10 mouse cellular contexts compared by ENCODE assay signal in genomic region chr7:126624774-126625173, GRCm38 (mm10). TPM values are rescaled to one million over a fixed set of nuclear protein-coding genes. Genes with fewer than 3 reads are reported as not detected.
DNase-seq lines count a peak whose midpoint lies in the region; ATAC-seq and TF ChIP-seq lines count a peak whose summit lies in the region.
"Had no signal": no experiment of that assay in that cellular context is flagged by ENCODE, and none has a peak within 500 bp of the region (broad histone marks: within the 10 kb centered on the region; RNA-seq: fewer than 3 reads in every experiment).

No protein-coding gene starts in this region.

- no peaks in the 10 kb centered on the region for H3K9me3 ChIP-seq in heart, embryonic 14.5 days (ENCODE audit: control insufficient read depth, low read length)

- H3K27me3 ChIP-seq in heart, embryonic 14.5 days (ENCODE audit: control insufficient read depth, insufficient read depth, low read length) = no peaks in the 10 kb centered on the region
- no peaks in the 10 kb centered on the region for H3K27me3 ChIP-seq in C2C12 (ENCODE audit: control insufficient read depth, insufficient read depth, insufficient read length)

- H3K9ac ChIP-seq in heart, embryonic 14.5 days (ENCODE audit: low read length) = peak overlapping the region; percentile 30; the same call in 1 of the 2 replicates
- H3K9ac ChIP-seq: hindbrain, embryonic 14.5 days had no signal

- peak overlapping the region; percentile 1; the same call in 1 of the 2 replicates for H3K4me2 ChIP-seq in heart, embryonic 14.5 days (ENCODE audit: low read length)
- H3K4me2 ChIP-seq: hindbrain, embryonic 14.5 days had no signal

- TF ChIP-seq CTCF in C2C12 (IDR thresholded peaks at IDR 0.05; ENCODE audit: control insufficient read depth, insufficient read depth, insufficient read length) = no peak
- no peak for TF ChIP-seq CTCF in lung, adult 2 months (IDR thresholded peaks at IDR 0.05; ENCODE audit: insufficient read depth, low read length)

- 58% methylated on average over 16 of the region's 16 CpGs for WGBS in heart, embryonic 14.5 days
- 41% methylated on average over 16 of the region's 16 CpGs for WGBS in lung, adult 2 months

- peaks cover 2% of the 10 kb centered on the region for H3K79me3 ChIP-seq in C2C12 (ENCODE audit: low read depth)

- no peaks in the 10 kb centered on the region for H3K36me3 ChIP-seq in heart, embryonic 14.5 days (ENCODE audit: control insufficient read depth, insufficient read depth, low read length)
- no peaks in the 10 kb centered on the region for H3K36me3 ChIP-seq in C2C12 (ENCODE audit: control insufficient read depth, insufficient read depth)

- ATAC-seq in heart, embryonic 14.5 days (ENCODE audit: insufficient number of reproducible peaks, insufficient read depth, low FRiP score, low read depth) = no peak

- 0 out of 2 replicates have a peak, but pooled peaks have one; percentile 37 for TF ChIP-seq POLR2A in lung, adult 2 months (IDR thresholded peaks at IDR 0.05; ENCODE audit: borderline replicate concordance, extremely low read depth, low read depth, low read length)

- H3K27ac ChIP-seq in heart, embryonic 14.5 days (replicated peaks in 1 of 2; ENCODE audit: control insufficient read depth in 1 of 2, insufficient read depth in 1 of 2, low read depth in 2 of 2, low read length in 2 of 2) = no peak overlapping the region
- H3K27ac ChIP-seq: hindbrain, embryonic 14.5 days had no signal

- peaks cover 15% of the 10 kb centered on the region for H3K79me2 ChIP-seq in C2C12 (ENCODE audit: control insufficient read depth, insufficient read depth)

- H3K4me1 ChIP-seq in heart, embryonic 14.5 days (ENCODE audit: control insufficient read depth in 2 of 2, insufficient read depth in 2 of 2, low read length in 2 of 2) = peaks cover 5 to 11% of the 10 kb centered on the region in 2 experiments; a peak in 2 of 4 replicates
- H3K4me1 ChIP-seq in lung, adult 2 months (ENCODE audit: control insufficient read depth, insufficient read depth, low read length) = peaks cover 5% of the 10 kb centered on the region

- H3K4me3 ChIP-seq in heart, embryonic 14.5 days (ENCODE audit: control insufficient read depth in 1 of 2, insufficient read depth in 1 of 2, low read depth in 1 of 2, low read length in 2 of 2) = no peak overlapping the region
- H3K4me3 ChIP-seq in C2C12 (ENCODE audit: insufficient read depth, poor library complexity, severe bottlenecking) = peak overlapping the region; percentile 36
- H3K4me3 ChIP-seq in lung, adult 2 months (replicated peaks; ENCODE audit: extremely low read depth, low read depth, low read length) = peak overlapping the region; percentile 54

- DNase-seq in heart, adult 9 months (ENCODE audit: low spot score in 2 of 2) = no peak
- DNase-seq in ZHBTc4 (ENCODE audit: low read depth, low spot score) = peak; percentile 58
- peak; percentile 57 for DNase-seq in lung, adult 2 months
- DNase-seq in thymus, postnatal 36 days = no peak
- no peak for DNase-seq in urinary bladder, adult 18-20 months (ENCODE audit: low spot score in 2 of 2)
- DNase-seq in spleen, postnatal 4 days (ENCODE audit: low spot score in 2 of 2) = no peak

- peak overlapping the region; percentile 65 for H3ac ChIP-seq in C2C12 (ENCODE audit: control insufficient read depth, insufficient read length, low read depth)

TF ChIP-seq in C2C12, 6 proteins besides CTCF, POLR2A, EP300 and RAD21:
- TF ChIP-seq USF1 (IDR thresholded peaks at IDR 0.05; ENCODE audit: low read depth) (no peak), MYOD1 (IDR thresholded peaks at IDR 0.05; ENCODE audit: control insufficient read depth, insufficient read length, low read depth) (no peak), FOSL1 (IDR thresholded peaks at IDR 0.05; ENCODE audit: insufficient read depth, low read length, poor library complexity, severe bottlenecking) (no peak), MAX (IDR thresholded peaks at IDR 0.05) (no peak), CEBPB (IDR thresholded peaks at IDR 0.05; ENCODE audit: low read depth) (no peak), MYOG (IDR thresholded peaks at IDR 0.05; ENCODE audit: control insufficient read depth, extremely low read depth, insufficient read length) (no peak)

RNA-seq across cellular contexts. Expression of gene Nupr1, which starts 5.9 kb away (rescaled TPM):
- polyA plus RNA-seq in heart, embryonic 14.5 days (2014; fragmentation: Nextera tagmentation; extraction: Ambion mirVana) = 7.4 and 10.9 TPM in 2 replicates
- 49.9 TPM for polyA plus RNA-seq in C2C12 (2012; fragmentation: generic; extraction: Trizol)
- polyA plus RNA-seq in lung, adult 2 months (2012; rRNA removed) = 48.1 and 102 TPM in 2 replicates

RNA-seq across cellular contexts. Expression of gene Sgf29, which starts 24.3 kb away (rescaled TPM):
- polyA plus RNA-seq in heart, embryonic 14.5 days (2014; fragmentation: Nextera tagmentation; extraction: Ambion mirVana) = 22.4 and 30.2 TPM in 2 replicates
- 39.3 TPM for polyA plus RNA-seq in C2C12 (2012; fragmentation: generic; extraction: Trizol)
- 36.4 and 43.4 TPM in 2 replicates for polyA plus RNA-seq in lung, adult 2 months (2012; rRNA removed)

RNA-seq across cellular contexts. Expression of gene Il27, which starts 30.0 kb away (rescaled TPM):
- not detected in 2 replicates for polyA plus RNA-seq in heart, embryonic 14.5 days (2014; fragmentation: Nextera tagmentation; extraction: Ambion mirVana)
- polyA plus RNA-seq in C2C12 (2012; fragmentation: generic; extraction: Trizol) = not detected
- polyA plus RNA-seq in lung, adult 2 months (2012; rRNA removed) = 0.43 and 0.79 TPM in 2 replicates
- polyA plus RNA-seq: erythroblast, embryonic 14.5 days; hindbrain, embryonic 14.5 days had no signal

RNA-seq across cellular contexts. Expression of gene Cln3, which starts 39.2 kb away (rescaled TPM):
- polyA plus RNA-seq in heart, embryonic 14.5 days (2014; fragmentation: Nextera tagmentation; extraction: Ambion mirVana) = 14.2 and 21.8 TPM in 2 replicates
- 4.5 TPM for polyA plus RNA-seq in C2C12 (2012; fragmentation: generic; extraction: Trizol)
- polyA plus RNA-seq in lung, adult 2 months (2012; rRNA removed) = 63.8 and 104 TPM in 2 replicates

RNA-seq across cellular contexts. Expression of gene Apobr, which starts 40.0 kb away (rescaled TPM):
- polyA plus RNA-seq in heart, embryonic 14.5 days (2014; fragmentation: Nextera tagmentation; extraction: Ambion mirVana) = 0.53 and 0.81 TPM in 2 replicates
- polyA plus RNA-seq in C2C12 (2012; fragmentation: generic; extraction: Trizol) = 2.0 TPM
- polyA plus RNA-seq in lung, adult 2 months (2012; rRNA removed) = 17.6 and 18.1 TPM in 2 replicates

Comparison
In these comparisons a context has a peak if more than half of its experiments do, and no peak if none do; other contexts are left out.
1. H3K4me3 ChIP-seq: peak in C2C12 (single experiment) and lung, adult 2 months (single experiment); none in heart, embryonic 14.5 days (0 of 2).
2. DNase-seq: peak in ZHBTc4 (single experiment) and lung, adult 2 months (single experiment); none in heart, adult 9 months (0 of 2), thymus, postnatal 36 days (0 of 2), urinary bladder, adult 18-20 months (0 of 2) and spleen, postnatal 4 days (0 of 2).